Mouse (Mus musculus) neural tube, embryonic 14.5 days (tissue): ENCODE data around the gene Six5. TPM values are rescaled to one million over a fixed set of nuclear protein-coding genes. Genes with fewer than 3 reads are reported as not detected.

Experiments
- ATAC-seq: fragments of 200-750 bp; cut with Nextera tagmentation; 2 replicates; pipeline ENCODE4 v1.8.0; 2017; ENCODE audit warnings: low read depth, mild to moderate bottlenecking, moderate TSS enrichment, moderate library complexity
- H3K27ac ChIP-seq: fragments of 300-500 bp; sonication (generic); 2 replicates; pipeline ENCODE4 v1.5.1; 2014; ENCODE audit warnings: low read depth, mild to moderate bottlenecking, control low read depth, low read length, moderate library complexity, mixed read lengths
- H3K27me3 ChIP-seq: fragments of 300-500 bp; sonication (generic); 2 replicates; pipeline ENCODE4 v1.6.1; 2014; ENCODE audit warnings: low read length; ENCODE audit not compliant: control insufficient read depth, insufficient read depth
- H3K36me3 ChIP-seq: fragments of 300-500 bp; sonication (generic); 2 replicates; pipeline ENCODE4 v1.6.1; 2014; ENCODE audit warnings: low read length, mixed read lengths; ENCODE audit not compliant: control insufficient read depth, insufficient read depth
- H3K4me1 ChIP-seq: fragments of 300-500 bp; sonication (generic); 2 replicates; pipeline ENCODE4 v1.6.1; 2014; ENCODE audit warnings: low read length; ENCODE audit not compliant: control insufficient read depth, insufficient read depth
- H3K4me2 ChIP-seq: fragments of 300-500 bp; sonication (generic); 2 replicates; pipeline ENCODE4 v1.6.1; 2014; ENCODE audit warnings: mild to moderate bottlenecking, low read depth, low read length, control low read depth
- H3K4me3 ChIP-seq: fragments of 300-500 bp; sonication (generic); 2 replicates; pipeline ENCODE4 v1.5.1; 2014; ENCODE audit warnings: low read depth, low read length, control low read depth, mixed read lengths
- H3K9ac ChIP-seq: fragments of 300-500 bp; sonication (generic); replicated peaks from 2 replicates; pipeline ENCODE4 v1.6.1; 2014; ENCODE audit warnings: low read depth, mild to moderate bottlenecking, control low read depth, low read length, mixed read lengths
- H3K9me3 ChIP-seq: fragments of 300-500 bp; sonication (generic); 2 replicates; pipeline ENCODE4 v1.6.1; 2016; ENCODE audit warnings: low read length; ENCODE audit not compliant: control insufficient read depth
- WGBS: fragments of 180-500 bp; shearing (Covaris S2); extraction: QIAGEN DNeasy Blood & Tissue Kit; methylation state at CpG from one replicate; pipeline ENCODE4 v1.1.7; 2014; 5-methylcytosine and 5-hydroxymethylcytosine counted together
- polyA plus RNA-seq: library from polyadenylated mRNA; unstranded; fragments of >200 nt; fragmentation: Nextera tagmentation; extraction: Ambion mirVana; gene quantifications from 2 replicates; pipeline ENCODE4 v1.2.1, GENCODE M21; 2014

Gene Six5
- polyA plus RNA-seq, 1 experiment from 2014 or later: 1.3 TPM

GRCm38 (mm10) chr7:19080451-19080950, 13.9 kb upstream of the Six5 start:
- WGBS: 93% methylated on average over 19 of the region's 19 CpGs

GRCm38 (mm10) chr7:19082171-19082570, 12.2 kb upstream of the Six5 start:
- H3K4me2 ChIP-seq: no peak overlapping the region
- WGBS: 80% methylated on average over 4 of the region's 4 CpGs
- no peaks in the 10 kb centered on the region for H3K9me3 ChIP-seq
- H3K9ac ChIP-seq: no peak overlapping the region
- H3K27ac ChIP-seq: no peak overlapping the region
- H3K36me3 ChIP-seq: peaks cover 44% of the 10 kb centered on the region
- H3K4me1 ChIP-seq: peaks cover 6% of the 10 kb centered on the region; the same call in 1 of the 2 replicates
- ATAC-seq: no peak
- no peaks in the 10 kb centered on the region for H3K27me3 ChIP-seq
- H3K4me3 ChIP-seq: no peak overlapping the region

More at GRCm38 (mm10) chr7:19080451-19080950, 13.9 kb upstream of the Six5 start:
- Histone ChIP-seq H3K9me3 (no peaks in the 10 kb centered on the region), H3K27me3 (no peaks in the 10 kb centered on the region; the same call in 1 of the 2 replicates), H3K27ac (no peak overlapping the region), H3K4me2 (no peak overlapping the region), H3K9ac (no peak overlapping the region), H3K4me1 (peaks cover 11% of the 10 kb centered on the region; the same call in 1 of the 2 replicates), H3K4me3 (no peak overlapping the region), H3K36me3 (peaks cover 41% of the 10 kb centered on the region)
- no peak for ATAC-seq

- no peak for ATAC-seq
- Histone ChIP-seq H3K27ac (no peak overlapping the region), H3K9ac (no peak overlapping the region), H3K4me1 (no peaks in the 10 kb centered on the region), H3K9me3 (no peaks in the 10 kb centered on the region), H3K4me2 (no peak overlapping the region), H3K4me3 (no peak overlapping the region), H3K27me3 (no peaks in the 10 kb centered on the region), H3K36me3 (peaks cover 44% of the 10 kb centered on the region)
- whole genome bisulfite sequencing: 59% methylated on average over 6 of the region's 6 CpGs
Observed at GRCm38 (mm10) chr7:19083096-19083495, 11.3 kb upstream of the Six5 start.

GRCm38 (mm10) chr7:19083701-19084100, 10.7 kb upstream of the Six5 start, which contains the start of gene Dmpk:
Gene Dmpk, plus strand, starts transcription at chr7:19083849.
- Histone ChIP-seq H3K9ac (no peak within 1 kb of the TSS), H3K4me3 (no peak within 1 kb of the TSS), H3K9me3 (no peaks in the 10 kb centered on the region), H3K4me1 (no peaks in the 10 kb centered on the region), H3K36me3 (peaks cover 42% of the 10 kb centered on the region), H3K4me2 (no peak within 1 kb of the TSS), H3K27me3 (no peaks in the 10 kb centered on the region), H3K27ac (no peak within 1 kb of the TSS)
- WGBS: 56% methylated on average over 10 of the region's 10 CpGs
- no peak for ATAC-seq

GRCm38 (mm10) chr7:19084277-19084771, 10.1 kb upstream of the Six5 start:
- H3K9ac ChIP-seq: no peak overlapping the region
- no peaks in the 10 kb centered on the region for H3K4me1 ChIP-seq
- H3K27ac ChIP-seq: no peak overlapping the region
- H3K36me3 ChIP-seq: peaks cover 39% of the 10 kb centered on the region
- WGBS: 88% methylated on average over 6 of the region's 6 CpGs
- H3K27me3 ChIP-seq: no peaks in the 10 kb centered on the region
- H3K4me2 ChIP-seq: no peak overlapping the region
- no peak for ATAC-seq
- no peaks in the 10 kb centered on the region for H3K9me3 ChIP-seq
- no peak overlapping the region for H3K4me3 ChIP-seq

GRCm38 (mm10) chr7:19084921-19085473, 9.4 kb upstream of the Six5 start:
- WGBS: 23% methylated on average over 8 of the region's 9 CpGs
- Histone ChIP-seq H3K4me3 (no peak overlapping the region), H3K36me3 (peaks cover 35% of the 10 kb centered on the region), H3K4me1 (no peaks in the 10 kb centered on the region), H3K27me3 (no peaks in the 10 kb centered on the region), H3K27ac (no peak overlapping the region), H3K9ac (no peak overlapping the region), H3K9me3 (no peaks in the 10 kb centered on the region), H3K4me2 (no peak overlapping the region)
- ATAC-seq: no peak

- no peak overlapping the region for H3K4me3 ChIP-seq
- 10% methylated on average over 6 of the region's 6 CpGs for WGBS
- no peaks in the 10 kb centered on the region; the same call in 1 of the 2 replicates for H3K27me3 ChIP-seq
- no peak for ATAC-seq
- H3K9ac ChIP-seq: no peak overlapping the region
- no peak overlapping the region for H3K27ac ChIP-seq
- H3K4me2 ChIP-seq: no peak overlapping the region
- no peaks in the 10 kb centered on the region for H3K4me1 ChIP-seq
- H3K36me3 ChIP-seq: peaks cover 32% of the 10 kb centered on the region
- no peaks in the 10 kb centered on the region for H3K9me3 ChIP-seq
Observed at GRCm38 (mm10) chr7:19085495-19085894, 8.9 kb upstream of the Six5 start.

GRCm38 (mm10) chr7:19086042-19086441, 8.4 kb upstream of the Six5 start:
- no peaks in the 10 kb centered on the region for H3K9me3 ChIP-seq
- no peak overlapping the region for H3K4me3 ChIP-seq
- WGBS: 17% methylated on average over 14 of the region's 14 CpGs
- peaks cover 32% of the 10 kb centered on the region; the same call in 1 of the 2 replicates for H3K36me3 ChIP-seq
- H3K27ac ChIP-seq: no peak overlapping the region
- H3K4me2 ChIP-seq: no peak overlapping the region
- H3K27me3 ChIP-seq: no peaks in the 10 kb centered on the region; the same call in 1 of the 2 replicates
- no peaks in the 10 kb centered on the region for H3K4me1 ChIP-seq
- no peak for ATAC-seq
- no peak overlapping the region for H3K9ac ChIP-seq

GRCm38 (mm10) chr7:19086760-19087159, 7.6 kb upstream of the Six5 start:
- Histone ChIP-seq H3K27ac (no peak overlapping the region), H3K4me2 (no peak overlapping the region), H3K27me3 (no peaks in the 10 kb centered on the region; the same call in 1 of the 2 replicates), H3K9me3 (no peaks in the 10 kb centered on the region), H3K4me1 (no peaks in the 10 kb centered on the region), H3K4me3 (no peak overlapping the region), H3K36me3 (peaks cover 29% of the 10 kb centered on the region; the same call in 1 of the 2 replicates), H3K9ac (no peak overlapping the region)
- WGBS: 60% methylated on average over 18 of the region's 18 CpGs
- ATAC-seq: no peak
